Mouse (Mus musculus): ENCODE data around the gene Chd4. TPM values are rescaled to one million over a fixed set of nuclear protein-coding genes. Genes with fewer than 3 reads are reported as not detected.

Gene Chd4
- total and polyA plus RNA-seq, 3 experiments: 28.3 to 113 (median 97.1) TPM

- TF ChIP-seq EP300 (IDR thresholded peaks at IDR 0.05; ENCODE audit: insufficient read depth, low read depth, low read length): no peak
- no peak for TF ChIP-seq CTCF (IDR thresholded peaks at IDR 0.05)
- no peak for TF ChIP-seq POLR2A (IDR thresholded peaks at IDR 0.05; ENCODE audit: insufficient read depth, low read depth, low read length)
These were observed 22.0 kb upstream of the Chd4 start for GRCm38 (mm10) chr6:125073825-125074224.

DNA sequence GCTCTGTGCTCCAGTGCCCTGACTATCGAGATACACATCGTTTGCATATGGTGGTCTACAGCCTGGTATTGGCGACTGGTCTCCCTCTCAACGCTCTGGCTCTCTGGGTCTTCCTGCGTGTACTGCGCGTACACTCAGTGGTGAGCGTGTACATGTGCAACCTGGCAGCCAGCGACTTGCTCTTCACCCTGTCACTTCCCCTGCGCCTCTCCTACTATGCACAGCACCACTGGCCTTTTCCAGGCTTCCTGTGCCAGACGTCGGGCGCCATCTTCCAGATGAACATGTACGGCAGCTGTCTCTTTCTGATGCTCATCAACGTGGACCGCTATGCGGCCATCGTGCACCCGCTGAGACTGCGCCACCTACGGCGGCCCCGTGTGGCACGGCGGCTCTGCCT lies 14.4 kb upstream of the Chd4 start:
- H3K9ac ChIP-seq (ENCODE audit: low read depth, low read length): peak overlapping the region; percentile 54
- H3K27ac ChIP-seq: peak overlapping the region; percentile 42; the same call in 1 of the 2 replicates
- intact Hi-C loops (cut with DNase I): loop anchor here (5.0 kb wide), 1 partner anchor 219 kb away; the partner anchor contains the start of gene Gpr162

More at GRCm38 (mm10) chr6:125073825-125074224, 22.0 kb upstream of the Chd4 start:
- Histone ChIP-seq H3K79me2 (replicated peaks; ENCODE audit: control insufficient read depth, insufficient read depth, low read length) (no peaks in the 10 kb centered on the region), H3K27ac (no peak overlapping the region), H3K27me3 (ENCODE audit: control insufficient read depth, insufficient read depth, low read length) (no peaks in the 10 kb centered on the region), H3K4me1 (ENCODE audit: control insufficient read depth, insufficient read depth, low read length) (no peaks in the 10 kb centered on the region), H3K9ac (ENCODE audit: low read depth, low read length) (no peak overlapping the region), H3K4me3 (no peak overlapping the region), H3K36me3 (ENCODE audit: control insufficient read depth, insufficient read depth, low read length) (no peaks in the 10 kb centered on the region)
- intact Hi-C loops (cut with DNase I): no loop called here
- no peak for DNase-seq
- WGBS: 68% methylated on average over 8 of the region's 8 CpGs

DNA sequence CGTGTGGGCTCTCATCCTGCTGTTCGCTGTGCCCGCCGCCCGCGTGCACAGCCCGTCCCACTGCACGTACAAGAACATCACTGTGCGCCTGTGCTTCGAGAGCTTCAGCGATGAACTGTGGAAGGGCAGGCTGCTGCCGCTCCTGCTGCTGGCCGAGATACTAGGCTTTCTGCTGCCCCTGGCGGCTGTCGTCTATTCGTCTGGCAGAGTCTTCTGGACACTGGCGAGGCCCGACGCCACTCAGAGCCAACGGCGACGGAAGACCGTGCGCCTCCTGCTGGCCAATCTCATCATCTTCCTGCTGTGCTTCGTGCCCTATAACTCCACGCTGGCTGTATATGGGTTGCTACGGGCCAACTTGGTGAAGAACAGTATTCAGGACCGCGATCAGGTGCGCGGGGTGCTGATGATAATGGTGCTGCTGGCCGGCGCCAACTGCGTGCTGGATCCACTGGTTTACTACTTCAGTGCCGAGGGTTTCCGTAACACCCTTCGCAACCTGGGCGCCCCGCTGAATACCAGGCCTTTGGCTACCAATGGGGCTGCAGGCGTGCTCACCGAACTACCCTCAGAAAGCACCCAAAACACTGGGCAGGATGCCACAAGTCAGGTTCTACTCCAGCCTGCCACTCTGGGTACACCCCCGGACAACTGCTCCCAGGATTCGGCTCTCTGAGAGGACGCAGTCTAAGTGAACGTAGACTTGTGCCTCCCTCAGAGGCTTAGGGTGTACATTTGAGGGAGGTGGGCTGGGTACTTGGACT lies 13.8 kb upstream of the Chd4 start:
- peaks cover 1% of the 10 kb centered on the region; the same call in 1 of the 2 replicates for H3K4me1 ChIP-seq (ENCODE audit: control insufficient read depth, insufficient read depth, low read length)
- peak overlapping the region; percentile 54 for H3K9ac ChIP-seq (ENCODE audit: low read depth, low read length)
- intact Hi-C loops (cut with DNase I): loop anchor here (5.0 kb wide), 1 partner anchor 220 kb away; the partner anchor contains the start of gene Gpr162

More for the DNA sequence above, 14.4 kb upstream of the Chd4 start:
- Histone ChIP-seq H3K79me2 (replicated peaks; ENCODE audit: control insufficient read depth, insufficient read depth, low read length) (no peaks in the 10 kb centered on the region), H3K27me3 (ENCODE audit: control insufficient read depth, insufficient read depth, low read length) (no peaks in the 10 kb centered on the region), H3K4me3 (peak overlapping the region; percentile 51), H3K36me3 (ENCODE audit: control insufficient read depth, insufficient read depth, low read length) (no peaks in the 10 kb centered on the region), H3K4me1 (ENCODE audit: control insufficient read depth, insufficient read depth, low read length) (peaks cover 1% of the 10 kb centered on the region; the same call in 1 of the 2 replicates)
- 0 out of 2 replicates have a peak, but pooled peaks have one; percentile 7 for TF ChIP-seq EP300 (IDR thresholded peaks at IDR 0.05; ENCODE audit: insufficient read depth, low read depth, low read length)
- no peak for TF ChIP-seq CTCF (IDR thresholded peaks at IDR 0.05)
- no peak for DNase-seq
- 29% methylated on average over 25 of the region's 25 CpGs for WGBS

GRCm38 (mm10) chr6:125082801-125083386 lies 12.9 kb upstream of the Chd4 start:
- intact Hi-C loops (cut with DNase I): loop anchor here (5.0 kb wide), 1 partner anchor 221 kb away; the partner anchor contains the start of gene Gpr162
- H3K27ac ChIP-seq: no peak overlapping the region
- no peak overlapping the region for H3K4me3 ChIP-seq
- H3K27me3 ChIP-seq (ENCODE audit: control insufficient read depth, insufficient read depth, low read length): no peaks in the 10 kb centered on the region
- DNase-seq: no peak
- 85% methylated on average over 7 of the region's 7 CpGs for WGBS
- peaks cover 1% of the 10 kb centered on the region; the same call in 1 of the 2 replicates for H3K4me1 ChIP-seq (ENCODE audit: control insufficient read depth, insufficient read depth, low read length)
- H3K79me2 ChIP-seq (replicated peaks; ENCODE audit: control insufficient read depth, insufficient read depth, low read length): no peaks in the 10 kb centered on the region
- H3K36me3 ChIP-seq (ENCODE audit: control insufficient read depth, insufficient read depth, low read length): no peaks in the 10 kb centered on the region
- TF ChIP-seq EP300 (IDR thresholded peaks at IDR 0.05; ENCODE audit: insufficient read depth, low read depth, low read length): no peak
- TF ChIP-seq POLR2A (IDR thresholded peaks at IDR 0.05; ENCODE audit: insufficient read depth, low read depth, low read length): no peak
- TF ChIP-seq CTCF (IDR thresholded peaks at IDR 0.05): no peak
- H3K9ac ChIP-seq (ENCODE audit: low read depth, low read length): no peak overlapping the region

More for the DNA sequence above, 13.8 kb upstream of the Chd4 start:
- H3K79me2 ChIP-seq (replicated peaks; ENCODE audit: control insufficient read depth, insufficient read depth, low read length): no peaks in the 10 kb centered on the region
- peak; percentile 88 to 90 for DNase-seq
- peak overlapping the region; percentile 51 for H3K4me3 ChIP-seq
- peak overlapping the region; percentile 42; the same call in 1 of the 2 replicates for H3K27ac ChIP-seq
- no peaks in the 10 kb centered on the region for H3K36me3 ChIP-seq (ENCODE audit: control insufficient read depth, insufficient read depth, low read length)
- TF ChIP-seq CTCF (IDR thresholded peaks at IDR 0.05): peak; percentile 97
- TF ChIP-seq POLR2A (IDR thresholded peaks at IDR 0.05; ENCODE audit: insufficient read depth, low read depth, low read length): peak; percentile 42; the same call in 1 of the 2 replicates
- peak; percentile 64; the same call in 1 of the 2 replicates for TF ChIP-seq EP300 (IDR thresholded peaks at IDR 0.05; ENCODE audit: insufficient read depth, low read depth, low read length)
- no peaks in the 10 kb centered on the region for H3K27me3 ChIP-seq (ENCODE audit: control insufficient read depth, insufficient read depth, low read length)
- WGBS: 22% methylated on average over 45 of the region's 45 CpGs

GRCm38 (mm10) chr6:125084424-125084823 lies 11.4 kb upstream of the Chd4 start:
- TF ChIP-seq EP300 (IDR thresholded peaks at IDR 0.05; ENCODE audit: insufficient read depth, low read depth, low read length): peak; percentile 72
- no peak for TF ChIP-seq POLR2A (IDR thresholded peaks at IDR 0.05; ENCODE audit: insufficient read depth, low read depth, low read length)
- TF ChIP-seq CTCF (IDR thresholded peaks at IDR 0.05): peak; percentile 98
- 3% methylated on average over 4 of the region's 4 CpGs for WGBS
- H3K27me3 ChIP-seq (ENCODE audit: control insufficient read depth, insufficient read depth, low read length): no peaks in the 10 kb centered on the region
- intact Hi-C loops (cut with DNase I): loop anchor here (1.0 to 5.0 kb wide), 4 partner anchors 37 to 237 kb away; partner anchors contain the start of gene Gpr162
- H3K4me3 ChIP-seq: no peak overlapping the region
- H3K36me3 ChIP-seq (ENCODE audit: control insufficient read depth, insufficient read depth, low read length): no peaks in the 10 kb centered on the region
- H3K9ac ChIP-seq (ENCODE audit: low read depth, low read length): no peak overlapping the region; the same call in 1 of the 2 replicates
- peaks cover 4% of the 10 kb centered on the region for H3K4me1 ChIP-seq (ENCODE audit: control insufficient read depth, insufficient read depth, low read length)
- no peak overlapping the region for H3K27ac ChIP-seq
- DNase-seq: peak; percentile 46 to 62
- no peaks in the 10 kb centered on the region for H3K79me2 ChIP-seq (replicated peaks; ENCODE audit: control insufficient read depth, insufficient read depth, low read length)

Data from heart, adult 2 months (tissue).